Mouse (Mus musculus) embryo, embryonic 9.5 days (tissue): ENCODE measurements around the gene Ankrd45.
A peak's percentile ranks its signal among the peaks of the same experiment; 100 is the strongest.
"Not testable (repeated sequence)": the region's sequence is repeated elsewhere in the genome, so short reads cannot be mapped to it uniquely, and the experiment has no call there.

ENCODE experiments used
- DNase-seq: peaks from one replicate; pipeline ENCODE4 v3.0.0-alpha.2; 2017; ENCODE audit errors: extremely low spot score

The Ankrd45 gene

GRCm38 (mm10) chr1:161142531-161143159 is at the start of gene Ankrd45:
Gene Ankrd45 (plus strand): TSS chr1:161142691.
- peak; percentile 77 for DNase-seq

GRCm38 (mm10) chr1:161099721-161100405 is 42.6 kb upstream of the Ankrd45 start:
- DNase-seq, result no peak

GRCm38 (mm10) chr1:161103842-161104241 is 38.6 kb upstream of the Ankrd45 start:
- no peak for DNase-seq

GRCm38 (mm10) chr1:161109216-161109615 is 33.3 kb upstream of the Ankrd45 start:
- no peak for DNase-seq

- DNase-seq, result no peak
Measured at GRCm38 (mm10) chr1:161114591-161114990, 27.9 kb upstream of the Ankrd45 start.

- DNase-seq, result no peak
Measured at GRCm38 (mm10) chr1:161122661-161123418, 19.7 kb upstream of the Ankrd45 start.

GRCm38 (mm10) chr1:161126461-161126860 is 16.0 kb upstream of the Ankrd45 start:
- no peak for DNase-seq

- peak; percentile 94 for DNase-seq
Measured at GRCm38 (mm10) chr1:161130726-161131664, 11.5 kb upstream of the Ankrd45 start, which contains the start of gene Klhl20. Gene Klhl20 (minus strand): TSS chr1:161131511.

GRCm38 (mm10) chr1:161139496-161139895 is 3.0 kb upstream of the Ankrd45 start:
- no peak for DNase-seq

GRCm38 (mm10) chr1:161140026-161140762 is 2.3 kb upstream of the Ankrd45 start:
- DNase-seq, result no peak

GRCm38 (mm10) chr1:161143216-161143615 is 725 bp downstream of the Ankrd45 start:
- DNase-seq, result no peak

GRCm38 (mm10) chr1:161145611-161146010 is 3.1 kb downstream of the Ankrd45 start:
- DNase-seq, result not testable (repeated sequence)

- DNase-seq, result no peak
Measured at GRCm38 (mm10) chr1:161147888-161148287, 5.4 kb downstream of the Ankrd45 start.

- DNase-seq, result no peak
Measured at GRCm38 (mm10) chr1:161151098-161151497, 8.6 kb downstream of the Ankrd45 start.

GRCm38 (mm10) chr1:161156546-161156945 is 14.1 kb downstream of the Ankrd45 start:
- DNase-seq, result no peak

- no peak for DNase-seq
Measured at GRCm38 (mm10) chr1:161159214-161159613, 16.7 kb downstream of the Ankrd45 start, which contains the start of gene Tex50. Gene Tex50 (minus strand): TSS chr1:161159314.

- DNase-seq, result no peak
Measured at GRCm38 (mm10) chr1:161160266-161160665, 17.8 kb downstream of the Ankrd45 start.

GRCm38 (mm10) chr1:161170651-161171050 is 28.2 kb downstream of the Ankrd45 start:
- peak; percentile 76 for DNase-seq

GRCm38 (mm10) chr1:161180674-161181073 is 38.2 kb downstream of the Ankrd45 start:
- DNase-seq, result peak; percentile 33

- DNase-seq, result no peak
Measured at GRCm38 (mm10) chr1:161182386-161182785, 39.9 kb downstream of the Ankrd45 start.

- no peak for DNase-seq
Measured at GRCm38 (mm10) chr1:161183677-161184076, 41.2 kb downstream of the Ankrd45 start.
